Mouse (Mus musculus) ES-E14 (cell line): ENCODE measurements around the gene F11. TPM values are rescaled to one million over a fixed set of nuclear protein-coding genes. Genes with fewer than 3 reads are reported as not detected.

ENCODE experiments used
- DNase-seq: peaks from one replicate; pipeline ENCODE4 v3.0.0-alpha.2; 2013; ENCODE audit warnings: low read depth, low spot score
- H3K27ac ChIP-seq: 2 replicates; pipeline ENCODE4 v1.5.1; 2012; ENCODE audit warnings: low read depth, mild to moderate bottlenecking, low read length, moderate library complexity, mixed read lengths; ENCODE audit not compliant: poor library complexity, insufficient read depth, severe bottlenecking
- H3K36me3 ChIP-seq: 2 replicates; pipeline ENCODE4 v1.6.1; 2012; ENCODE audit warnings: mild to moderate bottlenecking, low read length, moderate library complexity, mixed read lengths; ENCODE audit not compliant: control insufficient read depth, poor library complexity, insufficient read depth, severe bottlenecking
- H3K4me1 ChIP-seq, 2 experiments: fragments of 150-350 bp in 1 of 2; sonication (generic) in 1 of 2; 2 replicates each; pipeline ENCODE4 v1.6.1; 2012; ENCODE audit warnings: low read length in 2 of 2, mild to moderate bottlenecking in 1 of 2, mixed read lengths in 1 of 2; ENCODE audit not compliant: control insufficient read depth in 2 of 2, insufficient read depth in 2 of 2, poor library complexity in 1 of 2
- H3K4me3 ChIP-seq, 2 experiments: fragments of 150-350 bp in 1 of 2; sonication (generic) in 1 of 2; 2 replicates each; pipeline ENCODE4 v1.5.1; 2012; ENCODE audit warnings: low read length in 2 of 2, low read depth in 1 of 2, mild to moderate bottlenecking in 1 of 2, mixed read lengths in 1 of 2; ENCODE audit not compliant: insufficient read depth in 1 of 2, poor library complexity in 1 of 2, severe bottlenecking in 1 of 2
- H3K9ac ChIP-seq: 2 replicates; pipeline ENCODE4 v1.6.1; 2012; ENCODE audit warnings: low read depth, mild to moderate bottlenecking, low read length, mixed read lengths; ENCODE audit not compliant: poor library complexity, insufficient read depth, severe bottlenecking
- H3K9me3 ChIP-seq: fragments of 150-350 bp; sonication (generic); 2 replicates; pipeline ENCODE4 v1.6.1; 2012; ENCODE audit warnings: low read depth, mild to moderate bottlenecking, low read length; ENCODE audit not compliant: control insufficient read depth, insufficient read depth
- CHD2 ChIP-seq: IDR thresholded peaks from 2 replicates; pipeline ENCODE4 v1.6.1; 2014; ENCODE audit warnings: mild to moderate bottlenecking, low read depth, low read length, inconsistent platforms
- HCFC1 ChIP-seq: IDR thresholded peaks from 2 replicates; pipeline ENCODE4 v1.6.1; 2012; ENCODE audit warnings: low read length, inconsistent platforms, borderline replicate concordance; ENCODE audit not compliant: insufficient read depth
- MAFK ChIP-seq: IDR thresholded peaks from 2 replicates; pipeline ENCODE4 v1.6.1; 2014; ENCODE audit warnings: mild to moderate bottlenecking, low read depth, low read length, inconsistent platforms; ENCODE audit not compliant: insufficient read depth
- ZC3H11A ChIP-seq: IDR thresholded peaks from 2 replicates; pipeline ENCODE4 v1.6.1; 2012; ENCODE audit warnings: low read depth, mild to moderate bottlenecking, inconsistent platforms, low read length, borderline replicate concordance
- ZNF384 ChIP-seq: IDR thresholded peaks from 2 replicates; pipeline ENCODE4 v1.6.1; 2012; ENCODE audit warnings: low read depth, low read length, inconsistent platforms
- in situ Hi-C, 2 experiments: fragments of 600-800 bp; cut with MboI; formaldehyde crosslinking; loops; one replicate each; pipeline ENCODE4 v1.15.1; 2025; ENCODE audit warnings: low sequenced_read_pairs in 2 of 2, inconsistent platforms in 1 of 2; ENCODE audit not compliant: unreplicated experiment in 2 of 2
- total RNA-seq: library from RNA; depleted of rRNA; stranded (reverse); fragments of 300-350 nt; gene quantifications from 2 replicates; pipeline ENCODE4 v1.2.3, GENCODE M21; 2012

The F11 gene
- total RNA-seq, 1 experiment, result not detected

GRCm38 (mm10) chr8:45254194-45254842 lies 7.5 kb downstream of the F11 start:
- Histone ChIP-seq H3K4me1 (peaks cover 2 to 4% of the 10 kb centered on the region in 2 experiments; a peak in 1 of 4 replicates), H3K27ac (no peak overlapping the region), H3K4me3 (no peak overlapping the region), H3K9ac (no peak overlapping the region), H3K9me3 (no peaks in the 10 kb centered on the region), H3K36me3 (no peaks in the 10 kb centered on the region)
- TF ChIP-seq MAFK (no peak), ZNF384 (no peak), HCFC1 (no peak), ZC3H11A (no peak), CHD2 (no peak)
- no peak for DNase-seq
- in situ Hi-C loops, result no loop called here

DNA sequence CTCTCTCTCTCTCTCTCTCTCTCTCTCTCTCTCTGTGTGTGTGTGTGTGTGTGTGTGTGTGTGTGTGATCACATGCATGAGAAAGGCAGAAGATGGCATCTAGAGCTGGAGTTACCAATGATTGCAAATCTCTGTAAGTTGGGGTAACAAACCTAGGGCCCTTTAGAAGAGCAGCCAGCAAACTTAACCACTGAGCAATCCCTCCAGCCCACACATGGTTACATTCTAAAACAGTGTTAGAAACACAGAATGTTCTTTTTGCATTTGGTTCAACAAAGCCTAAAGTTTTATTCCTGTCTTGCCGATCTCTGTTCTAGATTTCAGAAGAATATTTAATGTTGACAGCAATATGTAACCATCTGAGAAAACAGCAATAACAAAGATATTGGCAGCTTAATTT lies 8.2 kb downstream of the F11 start:
- no peaks in the 10 kb centered on the region for H3K9me3 ChIP-seq
- H3K4me3 ChIP-seq, result no peak overlapping the region
- no peaks in the 10 kb centered on the region for H3K36me3 ChIP-seq
- no peak for TF ChIP-seq ZNF384
- no peak for DNase-seq
- H3K4me1 ChIP-seq, result peaks cover 5 to 7% of the 10 kb centered on the region in 2 experiments; a peak in 3 of 4 replicates
- no peak overlapping the region for H3K27ac ChIP-seq
- in situ Hi-C loops, result no loop called here
- H3K9ac ChIP-seq, result no peak overlapping the region

DNA sequence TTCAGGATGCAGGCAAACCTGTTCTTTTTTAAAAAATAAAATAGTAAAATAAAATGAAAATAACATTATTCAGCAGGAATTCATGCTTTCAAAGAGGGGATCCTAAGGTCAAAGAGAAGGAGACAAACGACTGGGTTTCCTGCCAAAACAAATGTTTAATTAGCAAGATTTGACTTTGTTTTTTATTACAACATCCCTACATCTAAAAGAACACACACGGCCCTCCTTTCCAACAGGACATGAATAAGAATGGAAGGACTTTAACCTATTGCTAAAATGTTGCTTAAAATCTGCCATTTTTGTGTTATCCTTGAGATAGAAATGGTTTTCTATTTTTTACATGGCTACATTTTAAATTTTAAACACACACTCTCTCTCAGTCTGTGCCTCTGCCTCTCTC lies 8.7 kb downstream of the F11 start:
- no peaks in the 10 kb centered on the region for H3K9me3 ChIP-seq
- in situ Hi-C loops, result no loop called here

DNA sequence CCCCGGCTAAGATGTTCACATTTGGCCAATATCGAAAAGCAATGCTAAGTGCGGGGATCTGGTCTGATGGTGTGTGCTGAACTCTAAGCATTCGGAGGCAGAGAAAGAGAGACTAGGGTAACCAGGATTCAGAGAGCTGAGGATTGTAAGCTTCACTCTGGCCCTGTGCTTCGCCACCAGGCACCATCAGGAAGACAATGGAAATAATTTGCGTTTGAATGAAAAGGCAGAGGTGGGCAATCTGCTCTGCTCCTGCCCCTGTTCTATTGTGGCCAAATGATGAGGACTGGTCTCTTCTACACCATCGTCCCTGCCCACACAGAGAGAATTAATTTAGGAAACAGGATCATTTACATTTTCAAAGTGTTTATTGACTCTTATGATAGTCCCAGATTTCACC lies 15.5 kb downstream of the F11 start:
- Histone ChIP-seq H3K9ac (no peak overlapping the region), H3K9me3 (no peaks in the 10 kb centered on the region), H3K4me1 (peaks cover 9 to 10% of the 10 kb centered on the region in 2 experiments; a peak in 3 of 4 replicates), H3K4me3 (no peak overlapping the region), H3K27ac (no peak overlapping the region), H3K36me3 (no peaks in the 10 kb centered on the region)
- TF ChIP-seq ZC3H11A (no peak), MAFK (no peak), CHD2 (no peak), HCFC1 (no peak), ZNF384 (no peak)
- DNase-seq, result no peak
- in situ Hi-C loops, result no loop called here

More for the DNA sequence above, 8.7 kb downstream of the F11 start:
- no peaks in the 10 kb centered on the region for H3K36me3 ChIP-seq
- H3K27ac ChIP-seq, result no peak overlapping the region
- H3K4me3 ChIP-seq, result no peak overlapping the region
- no peak overlapping the region for H3K9ac ChIP-seq
- peaks cover 5 to 8% of the 10 kb centered on the region in 2 experiments; a peak in 3 of 4 replicates for H3K4me1 ChIP-seq
- TF ChIP-seq CHD2 (no peak), ZNF384 (no peak), ZC3H11A (no peak), MAFK (no peak), HCFC1 (no peak)
- no peak for DNase-seq

- in situ Hi-C loops, result loop anchor here in 1 of 2 experiments (5.0 kb wide), 1 partner anchor 187 kb away; no protein-coding TSS in a partner anchor
- H3K36me3 ChIP-seq, result no peaks in the 10 kb centered on the region
- H3K4me3 ChIP-seq, result no peak overlapping the region
- no peaks in the 10 kb centered on the region for H3K9me3 ChIP-seq
- no peak overlapping the region for H3K27ac ChIP-seq
- TF ChIP-seq ZNF384 (no peak), ZC3H11A (no peak), MAFK (no peak), HCFC1 (no peak), CHD2 (no peak)
- peaks cover 7 to 8% of the 10 kb centered on the region in 2 experiments; a peak in 2 of 4 replicates for H3K4me1 ChIP-seq
- no peak for DNase-seq
- H3K9ac ChIP-seq, result no peak overlapping the region
Observed at GRCm38 (mm10) chr8:45239363-45239762, 22.5 kb downstream of the F11 start.
